Mouse (Mus musculus): ENCODE data around the gene Gm4952. TPM values are rescaled to one million over a fixed set of nuclear protein-coding genes. Genes with fewer than 3 reads are reported as not detected.

The Gm4952 gene
- total RNA-seq, 1 experiment = not detected

- DNase-seq (ENCODE audit: low read depth, low spot score) = peak; percentile 82
- Histone ChIP-seq H3K4me1 (ENCODE audit: control insufficient read depth in 2 of 2, insufficient read depth in 2 of 2, low read length in 2 of 2, poor library complexity in 1 of 2) (peaks cover 0 to 5% of the 10 kb centered on the region in 2 experiments; a peak in 1 of 4 replicates), H3K36me3 (ENCODE audit: control insufficient read depth, insufficient read depth, low read length, poor library complexity, severe bottlenecking) (no peaks in the 10 kb centered on the region), H3K9me3 (ENCODE audit: control insufficient read depth, insufficient read depth, low read depth, low read length) (no peaks in the 10 kb centered on the region), H3K9ac (ENCODE audit: insufficient read depth, low read depth, low read length, poor library complexity, severe bottlenecking) (peak overlapping the region; percentile 36; the same call in 1 of the 2 replicates), H3K27ac (ENCODE audit: insufficient read depth, low read depth, low read length, poor library complexity, severe bottlenecking) (no peak overlapping the region), H3K4me3 (ENCODE audit: insufficient read depth in 1 of 2, low read depth in 1 of 2, low read length in 2 of 2, poor library complexity in 1 of 2, severe bottlenecking in 1 of 2) (peak overlapping the region; percentile 43 to 65)
- in situ Hi-C loops (cut with MboI; ENCODE audit: low sequenced_read_pairs in 2 of 2, unreplicated experiment in 2 of 2) = no loop called here
- TF ChIP-seq ZC3H11A (IDR thresholded peaks at IDR 0.05; ENCODE audit: borderline replicate concordance, low read depth, low read length) (no peak), HCFC1 (IDR thresholded peaks at IDR 0.05; ENCODE audit: borderline replicate concordance, insufficient read depth, low read length) (no peak), ZNF384 (IDR thresholded peaks at IDR 0.05; ENCODE audit: low read depth, low read length) (peak; percentile 94), CHD2 (IDR thresholded peaks at IDR 0.05; ENCODE audit: low read depth, low read length) (0 out of 2 replicates have a peak, but pooled peaks have one; percentile 54), MAFK (IDR thresholded peaks at IDR 0.05; ENCODE audit: insufficient read depth, low read depth, low read length) (no peak)
Measured at GRCm38 (mm10) chr19:12573266-12574011, 26.3 kb upstream of the Gm4952 start.

GRCm38 (mm10) chr19:12574012-12574407, 25.8 kb upstream of the Gm4952 start:
- no peak for DNase-seq (ENCODE audit: low read depth, low spot score)
- H3K9ac ChIP-seq (ENCODE audit: insufficient read depth, low read depth, low read length, poor library complexity, severe bottlenecking) = peak overlapping the region; percentile 36; the same call in 1 of the 2 replicates
- H3K9me3 ChIP-seq (ENCODE audit: control insufficient read depth, insufficient read depth, low read depth, low read length) = no peaks in the 10 kb centered on the region
- H3K27ac ChIP-seq (ENCODE audit: insufficient read depth, low read depth, low read length, poor library complexity, severe bottlenecking) = no peak overlapping the region
- peaks cover 0 to 5% of the 10 kb centered on the region in 2 experiments; a peak in 1 of 4 replicates for H3K4me1 ChIP-seq (ENCODE audit: control insufficient read depth in 2 of 2, insufficient read depth in 2 of 2, low read length in 2 of 2, poor library complexity in 1 of 2)
- no peaks in the 10 kb centered on the region for H3K36me3 ChIP-seq (ENCODE audit: control insufficient read depth, insufficient read depth, low read length, poor library complexity, severe bottlenecking)
- peak overlapping the region; percentile 43 to 65 for H3K4me3 ChIP-seq (ENCODE audit: insufficient read depth in 1 of 2, low read depth in 1 of 2, low read length in 2 of 2, poor library complexity in 1 of 2, severe bottlenecking in 1 of 2)
- TF ChIP-seq CHD2 (IDR thresholded peaks at IDR 0.05; ENCODE audit: low read depth, low read length) (no peak), MAFK (IDR thresholded peaks at IDR 0.05; ENCODE audit: insufficient read depth, low read depth, low read length) (no peak), ZNF384 (IDR thresholded peaks at IDR 0.05; ENCODE audit: low read depth, low read length) (no peak), ZC3H11A (IDR thresholded peaks at IDR 0.05; ENCODE audit: borderline replicate concordance, low read depth, low read length) (no peak), HCFC1 (IDR thresholded peaks at IDR 0.05; ENCODE audit: borderline replicate concordance, insufficient read depth, low read length) (no peak)
- in situ Hi-C loops (cut with MboI; ENCODE audit: low sequenced_read_pairs in 2 of 2, unreplicated experiment in 2 of 2) = no loop called here

- Histone ChIP-seq H3K9me3 (ENCODE audit: control insufficient read depth, insufficient read depth, low read depth, low read length) (no peaks in the 10 kb centered on the region), H3K9ac (ENCODE audit: insufficient read depth, low read depth, low read length, poor library complexity, severe bottlenecking) (no peak overlapping the region), H3K36me3 (ENCODE audit: control insufficient read depth, insufficient read depth, low read length, poor library complexity, severe bottlenecking) (no peaks in the 10 kb centered on the region), H3K4me3 (ENCODE audit: insufficient read depth in 1 of 2, low read depth in 1 of 2, low read length in 2 of 2, poor library complexity in 1 of 2, severe bottlenecking in 1 of 2) (no peak overlapping the region), H3K4me1 (ENCODE audit: control insufficient read depth in 2 of 2, insufficient read depth in 2 of 2, low read length in 2 of 2, poor library complexity in 1 of 2) (peaks cover 0 to 5% of the 10 kb centered on the region in 2 experiments; a peak in 1 of 4 replicates), H3K27ac (ENCODE audit: insufficient read depth, low read depth, low read length, poor library complexity, severe bottlenecking) (no peak overlapping the region)
- in situ Hi-C loops (cut with MboI; ENCODE audit: low sequenced_read_pairs in 2 of 2, unreplicated experiment in 2 of 2) = no loop called here
- no peak for DNase-seq (ENCODE audit: low read depth, low spot score)
- TF ChIP-seq MAFK (IDR thresholded peaks at IDR 0.05; ENCODE audit: insufficient read depth, low read depth, low read length) (no peak), ZNF384 (IDR thresholded peaks at IDR 0.05; ENCODE audit: low read depth, low read length) (no peak), ZC3H11A (IDR thresholded peaks at IDR 0.05; ENCODE audit: borderline replicate concordance, low read depth, low read length) (no peak), HCFC1 (IDR thresholded peaks at IDR 0.05; ENCODE audit: borderline replicate concordance, insufficient read depth, low read length) (no peak), CHD2 (IDR thresholded peaks at IDR 0.05; ENCODE audit: low read depth, low read length) (no peak)
Measured at GRCm38 (mm10) chr19:12575107-12575506, 24.7 kb upstream of the Gm4952 start.

GRCm38 (mm10) chr19:12575514-12575913, 24.3 kb upstream of the Gm4952 start:
- H3K4me1 ChIP-seq (ENCODE audit: control insufficient read depth in 2 of 2, insufficient read depth in 2 of 2, low read length in 2 of 2, poor library complexity in 1 of 2) = peaks cover 0 to 5% of the 10 kb centered on the region in 2 experiments; a peak in 1 of 4 replicates
- no peak for DNase-seq (ENCODE audit: low read depth, low spot score)
- H3K36me3 ChIP-seq (ENCODE audit: control insufficient read depth, insufficient read depth, low read length, poor library complexity, severe bottlenecking) = no peaks in the 10 kb centered on the region
- H3K9ac ChIP-seq (ENCODE audit: insufficient read depth, low read depth, low read length, poor library complexity, severe bottlenecking) = no peak overlapping the region
- TF ChIP-seq CHD2 (IDR thresholded peaks at IDR 0.05; ENCODE audit: low read depth, low read length) = no peak
- TF ChIP-seq ZNF384 (IDR thresholded peaks at IDR 0.05; ENCODE audit: low read depth, low read length) = no peak
- no peak for TF ChIP-seq MAFK (IDR thresholded peaks at IDR 0.05; ENCODE audit: insufficient read depth, low read depth, low read length)
- no peak for TF ChIP-seq ZC3H11A (IDR thresholded peaks at IDR 0.05; ENCODE audit: borderline replicate concordance, low read depth, low read length)
- TF ChIP-seq HCFC1 (IDR thresholded peaks at IDR 0.05; ENCODE audit: borderline replicate concordance, insufficient read depth, low read length) = no peak
- in situ Hi-C loops (cut with MboI; ENCODE audit: low sequenced_read_pairs in 2 of 2, unreplicated experiment in 2 of 2) = no loop called here
- no peaks in the 10 kb centered on the region for H3K9me3 ChIP-seq (ENCODE audit: control insufficient read depth, insufficient read depth, low read depth, low read length)
- H3K27ac ChIP-seq (ENCODE audit: insufficient read depth, low read depth, low read length, poor library complexity, severe bottlenecking) = no peak overlapping the region
- no peak overlapping the region for H3K4me3 ChIP-seq (ENCODE audit: insufficient read depth in 1 of 2, low read depth in 1 of 2, low read length in 2 of 2, poor library complexity in 1 of 2, severe bottlenecking in 1 of 2)
